Mouse (Mus musculus) MEL (cell line): Measurements from ENCODE around the gene Cltc. TPM values are rescaled to one million over a fixed set of nuclear protein-coding genes. Genes with fewer than 3 reads are reported as not detected.

Experiments
- DNase-seq: peaks from one replicate; pipeline ENCODE4 v3.0.0; 2011; ENCODE audit warnings: low read depth, low spot score
- H3K27ac ChIP-seq: 2 replicates; pipeline ENCODE4 v1.5.1; 2012; ENCODE audit warnings: low read depth, mild to moderate bottlenecking, control low read depth, low read length, moderate library complexity; ENCODE audit not compliant: control insufficient read depth
- H3K27me3 ChIP-seq, 2 experiments: fragments of 150-350 bp in 1 of 2; sonication (generic) in 1 of 2; 2 replicates each; pipeline ENCODE4 v1.6.1; 2012; ENCODE audit warnings: low read length in 2 of 2, mild to moderate bottlenecking in 2 of 2, improper control_type of control experiment in 1 of 2, moderate library complexity in 1 of 2; ENCODE audit not compliant: insufficient read depth in 2 of 2, control insufficient read depth in 1 of 2
- H3K36me3 ChIP-seq, 2 experiments: 2 replicates each; pipeline ENCODE4 v1.6.1; 2012 to 2014; ENCODE audit warnings: low read length in 2 of 2, improper control_type of control experiment in 1 of 2, inconsistent platforms in 1 of 2, mild to moderate bottlenecking in 1 of 2; ENCODE audit not compliant: insufficient read depth in 2 of 2, control insufficient read depth in 1 of 2
- H3K4me1 ChIP-seq, 2 experiments: fragments of 150-350 bp in 1 of 2; sonication (generic) in 1 of 2; 2 replicates each; pipeline ENCODE4 v1.6.1; 2012; ENCODE audit warnings: low read length in 2 of 2, improper control_type of control experiment in 1 of 2, mild to moderate bottlenecking in 1 of 2; ENCODE audit not compliant: insufficient read depth in 2 of 2, control insufficient read depth in 1 of 2
- H3K4me3 ChIP-seq, 2 experiments: fragments of 150-350 bp in 1 of 2; sonication (generic) in 1 of 2; 2 replicates each; pipeline ENCODE4 v1.5.1; 2012; ENCODE audit warnings: low read depth in 2 of 2, low read length in 2 of 2, mild to moderate bottlenecking in 2 of 2, moderate library complexity in 2 of 2, control low read depth in 1 of 2, improper control_type of control experiment in 1 of 2; ENCODE audit not compliant: control insufficient read depth in 1 of 2, insufficient read depth in 1 of 2
- H3K79me2 ChIP-seq: 2 replicates; pipeline ENCODE4 v1.6.1; 2012; ENCODE audit warnings: mild to moderate bottlenecking, low read length, moderate library complexity; ENCODE audit not compliant: control insufficient read depth, poor library complexity, insufficient read depth
- H3K9ac ChIP-seq: 2 replicates; pipeline ENCODE4 v1.6.1; 2012; ENCODE audit warnings: low read depth, mild to moderate bottlenecking, control low read depth, low read length, moderate library complexity; ENCODE audit not compliant: control insufficient read depth, poor library complexity, severe bottlenecking
- H3K9me3 ChIP-seq: fragments of 150-350 bp; sonication (generic); replicated peaks from 2 replicates; pipeline ENCODE4 v1.6.1; 2012; ENCODE audit warnings: mild to moderate bottlenecking, low read length, improper control_type of control experiment, moderate library complexity; ENCODE audit not compliant: insufficient read depth
- CHD2 ChIP-seq: IDR thresholded peaks from 2 replicates; pipeline ENCODE4 v1.6.1; 2011; ENCODE audit warnings: low read length, improper control_type of control experiment
- EP300 ChIP-seq, 2 experiments: IDR thresholded peaks; 2 replicates each; pipeline ENCODE4 v1.6.1; 2011; ENCODE audit warnings: improper control_type of control experiment in 2 of 2, low read length in 2 of 2, low read depth in 1 of 2, mild to moderate bottlenecking in 1 of 2
- ETS1 ChIP-seq: IDR thresholded peaks from 2 replicates; pipeline ENCODE4 v1.6.1; 2012; ENCODE audit warnings: low read depth, mild to moderate bottlenecking, inconsistent platforms, low read length, improper control_type of control experiment, moderate library complexity
- GATA1 ChIP-seq: IDR thresholded peaks from 2 replicates; pipeline ENCODE4 v1.6.1; 2011; ENCODE audit warnings: low read depth, low read length, improper control_type of control experiment
- MAX ChIP-seq: IDR thresholded peaks from 2 replicates; pipeline ENCODE4 v1.6.1; 2011; ENCODE audit warnings: low read length, improper control_type of control experiment
- MEF2A ChIP-seq: IDR thresholded peaks from 2 replicates; pipeline ENCODE4 v1.6.1; 2014; ENCODE audit warnings: low read depth, mild to moderate bottlenecking, inconsistent platforms, low read length, improper control_type of control experiment; ENCODE audit not compliant: poor library complexity, insufficient replicate concordance, severe bottlenecking; ENCODE audit errors: extremely low read depth
- MYB ChIP-seq: IDR thresholded peaks from 2 replicates; pipeline ENCODE4 v1.6.1; 2011; ENCODE audit warnings: mild to moderate bottlenecking, low read depth, low read length, improper control_type of control experiment
- MYC ChIP-seq: IDR thresholded peaks from 2 replicates; pipeline ENCODE4 v1.6.1; 2011; ENCODE audit warnings: low read depth, mild to moderate bottlenecking, low read length, improper control_type of control experiment, moderate library complexity
- NELFE ChIP-seq: IDR thresholded peaks from 2 replicates; pipeline ENCODE4 v1.6.1; 2011; ENCODE audit warnings: low read depth, low read length, improper control_type of control experiment
- NRF1 ChIP-seq: IDR thresholded peaks from 2 replicates; pipeline ENCODE4 v1.6.1; 2014; ENCODE audit warnings: low read depth, mild to moderate bottlenecking, inconsistent platforms, low read length, improper control_type of control experiment, moderate library complexity; ENCODE audit not compliant: poor library complexity, insufficient read depth, severe bottlenecking
- POLR2A ChIP-seq, 2 experiments: IDR thresholded peaks; 2 replicates each; pipeline ENCODE4 v1.6.1; 2011 to 2012; ENCODE audit warnings: low read length in 2 of 2, mild to moderate bottlenecking in 2 of 2, control low read depth in 1 of 2, improper control_type of control experiment in 1 of 2, low read depth in 1 of 2, moderate library complexity in 1 of 2; ENCODE audit not compliant: control insufficient read depth in 1 of 2, insufficient read depth in 1 of 2, poor library complexity in 1 of 2
- POLR2AphosphoS5 ChIP-seq: IDR thresholded peaks from 2 replicates; pipeline ENCODE4 v1.6.1; 2012; ENCODE audit warnings: low read depth, borderline replicate concordance, mild to moderate bottlenecking, inconsistent platforms, low read length, moderate library complexity, mixed read lengths
- RAD21 ChIP-seq: IDR thresholded peaks from 2 replicates; pipeline ENCODE4 v1.6.1; 2011; ENCODE audit warnings: mild to moderate bottlenecking, low read depth, low read length, improper control_type of control experiment
- SIN3A ChIP-seq: IDR thresholded peaks from 2 replicates; pipeline ENCODE4 v1.6.1; 2012; ENCODE audit warnings: low read length, improper control_type of control experiment, inconsistent platforms
- TAL1 ChIP-seq: IDR thresholded peaks from 2 replicates; pipeline ENCODE4 v1.6.1; 2012; ENCODE audit warnings: mild to moderate bottlenecking, inconsistent platforms, low read length, moderate library complexity, mixed read lengths
- TBP ChIP-seq: IDR thresholded peaks from 2 replicates; pipeline ENCODE4 v1.8.0; 2011; ENCODE audit warnings: low read depth, low read length, improper control_type of control experiment
- UBTF ChIP-seq: IDR thresholded peaks from 2 replicates; pipeline ENCODE4 v1.6.1; 2012; ENCODE audit warnings: low read depth, mild to moderate bottlenecking, inconsistent platforms, low read length, improper control_type of control experiment, moderate library complexity, borderline replicate concordance; ENCODE audit not compliant: insufficient read depth
- polyA plus RNA-seq, 2 experiments: library from polyadenylated mRNA; stranded (reverse) in 1 of 2; unstranded in 1 of 2; fragments of >175 nt in 1 of 2; fragments of >200 nt in 1 of 2; gene quantifications; 2 replicates each; pipeline versions ENCODE4 v1.2.1 to v1.2.4; 2012; ENCODE audit warnings: low replicate concordance in 2 of 2, low read depth in 1 of 2; ENCODE audit not compliant: insufficient read length in 2 of 2, insufficient read depth in 1 of 2, missing spikeins in 1 of 2
- total RNA-seq: library from RNA; depleted of rRNA; stranded (reverse); fragments of 300-350 nt; gene quantifications from 2 replicates; pipeline ENCODE4 v1.2.3, GENCODE M21; 2012

Cltc gene
- total and polyA plus RNA-seq, 3 experiments, result 149 to 300 (median 205) TPM

DNA sequence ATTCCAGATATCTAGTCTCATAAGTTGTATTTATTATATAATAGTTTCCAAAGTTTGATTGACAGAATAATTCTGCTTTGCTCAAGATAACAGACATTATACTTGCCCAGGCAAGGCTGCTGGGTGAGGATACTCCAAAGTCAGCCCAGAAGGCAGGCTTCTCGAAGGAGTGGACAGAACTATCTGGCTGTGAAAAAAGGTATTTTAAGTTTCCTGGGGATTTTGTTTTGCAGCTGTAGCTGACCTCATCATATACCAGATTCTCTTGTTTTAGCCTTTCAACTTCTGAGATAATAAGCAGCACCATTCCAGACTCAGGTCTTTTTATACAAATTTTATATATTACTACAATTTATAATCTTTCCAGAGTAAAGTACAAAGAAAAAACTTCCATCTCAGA lies 107.8 kb downstream of the Cltc start:
- no peak overlapping the region for H3K9ac ChIP-seq
- DNase-seq, result no peak
- H3K27me3 ChIP-seq, result no peaks in the 10 kb centered on the region
- no peak for TF ChIP-seq MEF2A
- no peak for TF ChIP-seq RAD21
- TF ChIP-seq NRF1, result no peak
- no peak for TF ChIP-seq NELFE
- TF ChIP-seq SIN3A, result no peak
- TF ChIP-seq TAL1, result no peak
- no peak for TF ChIP-seq POLR2A (IDR thresholded peaks at IDR 0.05; ENCODE audit: control insufficient read depth in 1 of 2, insufficient read depth in 1 of 2, low read depth in 1 of 2, low read length in 2 of 2, poor library complexity in 1 of 2)
- TF ChIP-seq MYB, result no peak
- no peak for TF ChIP-seq MYC
- no peak for TF ChIP-seq ETS1
- no peak for TF ChIP-seq POLR2AphosphoS5
- TF ChIP-seq MAX, result no peak
- no peak for TF ChIP-seq TBP
- 0 out of 2 replicates have a peak, but pooled peaks cover 2% of the 10 kb centered on the region for H3K79me2 ChIP-seq
- peaks cover 2 to 3% of the 10 kb centered on the region in 2 experiments; a peak in 3 of 4 replicates for H3K36me3 ChIP-seq
- no peak overlapping the region for H3K27ac ChIP-seq
- H3K4me3 ChIP-seq, result no peak overlapping the region
- H3K9me3 ChIP-seq, result no peaks in the 10 kb centered on the region
- peaks cover 0 to 2% of the 10 kb centered on the region in 2 experiments; a peak in 1 of 4 replicates for H3K4me1 ChIP-seq

DNA sequence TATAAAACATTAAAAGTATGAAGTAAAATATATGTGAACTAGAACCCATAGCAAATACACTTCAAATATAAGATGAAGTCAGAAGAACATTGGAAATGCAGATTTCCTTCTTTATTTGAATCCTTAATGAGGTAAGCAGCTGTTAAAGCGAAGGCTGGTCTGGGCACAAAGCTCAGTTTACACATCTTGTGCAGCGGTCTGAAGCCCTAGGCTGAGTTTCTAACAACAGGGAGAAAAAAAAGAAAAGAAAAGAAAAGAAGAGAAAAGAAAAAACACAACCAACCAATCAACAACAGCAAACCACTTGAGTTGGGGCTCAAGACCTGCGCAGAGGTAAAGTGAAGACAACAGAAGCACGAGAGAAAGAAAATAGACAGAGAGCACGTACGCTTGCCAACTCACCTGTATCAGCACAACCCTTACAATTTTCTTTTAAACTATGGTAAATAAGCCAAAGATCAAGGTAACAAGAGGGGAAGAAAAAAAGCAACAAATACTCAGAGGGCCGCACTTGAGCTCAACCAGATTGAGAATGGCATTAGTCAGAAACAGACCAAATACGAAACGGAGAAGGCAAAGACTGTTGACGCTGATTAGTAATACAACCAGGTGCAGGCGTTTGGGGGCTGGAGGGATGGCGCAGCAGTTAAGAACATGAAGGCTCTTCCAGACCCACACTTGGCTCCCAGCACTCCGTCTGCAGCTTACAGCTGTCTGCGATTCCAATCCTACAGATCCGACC lies 109.5 kb downstream of the Cltc start:
- DNase-seq, result no peak
- Histone ChIP-seq H3K4me3 (no peak overlapping the region), H3K27me3 (no peaks in the 10 kb centered on the region), H3K36me3 (peaks cover 0 to under 1% of the 10 kb centered on the region in 2 experiments; a peak in 3 of 4 replicates), H3K79me2 (0 out of 2 replicates have a peak, but pooled peaks cover 2% of the 10 kb centered on the region), H3K27ac (no peak overlapping the region), H3K9me3 (no peaks in the 10 kb centered on the region), H3K9ac (no peak overlapping the region), H3K4me1 (peaks cover 0 to 2% of the 10 kb centered on the region in 2 experiments; a peak in 1 of 4 replicates)
- TF ChIP-seq TAL1 (no peak), CHD2 (no peak), GATA1 (no peak), EP300 (IDR thresholded peaks at IDR 0.05; ENCODE audit: low read depth in 1 of 2, low read length in 2 of 2) (no peak), UBTF (no peak)
